In genomic region chr8:70373397-70374317, GRCm38 (mm10) we compare ENCODE assay signal across 8 mouse cellular contexts. TPM values are rescaled to one million over a fixed set of nuclear protein-coding genes. Genes with fewer than 3 reads are reported as not detected.
DNase-seq lines count a peak whose midpoint lies in the region; ATAC-seq and TF ChIP-seq lines count a peak whose summit lies in the region.

Comp (plus strand) TSS chr8:70373558.

- TF ChIP-seq CTCF in MEL (IDR thresholded peaks at IDR 0.05 in 2 of 3, conservative IDR thresholded peaks at IDR 0.05 in 1 of 3; ENCODE audit: control insufficient read depth in 1 of 3, insufficient read depth in 1 of 3, low read depth in 2 of 3, low read length in 3 of 3, poor library complexity in 1 of 3, severe bottlenecking in 1 of 3), result no peak

- peak within 1 kb of the TSS; percentile 39 for H3K4me3 ChIP-seq in heart, embryonic 12.5 days
- peak within 1 kb of the TSS; percentile 73 to 83 for H3K4me3 ChIP-seq in MEL (ENCODE audit: control insufficient read depth in 1 of 2, insufficient read depth in 1 of 2, low read depth in 2 of 2, low read length in 2 of 2)
- peak within 1 kb of the TSS; percentile 25 for H3K4me3 ChIP-seq in forebrain, embryonic 14.5 days (ENCODE audit: low read depth, low read length)
- H3K4me3 ChIP-seq in midbrain, embryonic 10.5 days, result peak within 1 kb of the TSS; percentile 51

- 4% methylated on average over 47 of the region's 47 CpGs for WGBS in heart, embryonic 12.5 days
- WGBS in forebrain, embryonic 14.5 days, result 2% methylated on average over 47 of the region's 47 CpGs
- 3% methylated on average over 47 of the region's 47 CpGs for WGBS in midbrain, embryonic 10.5 days

- peak within 1 kb of the TSS; percentile 65; the same call in 1 of the 2 replicates for H3K27ac ChIP-seq in heart, embryonic 12.5 days (ENCODE audit: poor library complexity, severe bottlenecking)
- H3K27ac ChIP-seq in MEL (ENCODE audit: control insufficient read depth, low read depth, low read length), result no peak within 1 kb of the TSS
- no peak within 1 kb of the TSS for H3K27ac ChIP-seq in forebrain, embryonic 14.5 days (ENCODE audit: low read depth, low read length)
- H3K27ac ChIP-seq in midbrain, embryonic 10.5 days (replicated peaks), result no peak within 1 kb of the TSS

- H3K36me3 ChIP-seq in heart, embryonic 12.5 days, result no peaks in the 10 kb centered on the region
- H3K36me3 ChIP-seq in MEL (ENCODE audit: control insufficient read depth in 1 of 2, insufficient read depth in 2 of 2, low read length in 2 of 2), result no peaks in the 10 kb centered on the region
- H3K36me3 ChIP-seq in forebrain, embryonic 14.5 days (ENCODE audit: control insufficient read depth, insufficient read depth, low read length), result no peaks in the 10 kb centered on the region
- H3K36me3 ChIP-seq in midbrain, embryonic 10.5 days, result no peaks in the 10 kb centered on the region

- H3K79me2 ChIP-seq in MEL (ENCODE audit: control insufficient read depth, insufficient read depth, low read length, poor library complexity), result no peaks in the 10 kb centered on the region

- H3K9ac ChIP-seq in heart, embryonic 12.5 days, result peak within 1 kb of the TSS; percentile 6; the same call in 1 of the 2 replicates
- peak within 1 kb of the TSS; percentile 56 for H3K9ac ChIP-seq in MEL (ENCODE audit: control insufficient read depth, low read depth, low read length, poor library complexity, severe bottlenecking)
- H3K9ac ChIP-seq in forebrain, embryonic 14.5 days (ENCODE audit: low read length), result no peak within 1 kb of the TSS

- H3K27me3 ChIP-seq in heart, embryonic 12.5 days (replicated peaks), result peaks cover 73% of the 10 kb centered on the region
- no peaks in the 10 kb centered on the region for H3K27me3 ChIP-seq in MEL (ENCODE audit: control insufficient read depth in 1 of 2, insufficient read depth in 2 of 2, low read length in 2 of 2)
- peaks cover 70% of the 10 kb centered on the region for H3K27me3 ChIP-seq in forebrain, embryonic 14.5 days (replicated peaks; ENCODE audit: control insufficient read depth, insufficient read depth, low read length)
- H3K27me3 ChIP-seq in midbrain, embryonic 10.5 days (ENCODE audit: low read depth, poor library complexity, severe bottlenecking), result peaks cover 87% of the 10 kb centered on the region

- TF ChIP-seq RAD21 in MEL (IDR thresholded peaks at IDR 0.05; ENCODE audit: low read depth, low read length), result no peak

- no peaks in the 10 kb centered on the region for H3K9me3 ChIP-seq in heart, embryonic 12.5 days (replicated peaks)
- no peaks in the 10 kb centered on the region for H3K9me3 ChIP-seq in MEL (replicated peaks; ENCODE audit: insufficient read depth, low read length)
- no peaks in the 10 kb centered on the region for H3K9me3 ChIP-seq in forebrain, embryonic 14.5 days (replicated peaks; ENCODE audit: control insufficient read depth, low read length)
- H3K9me3 ChIP-seq in midbrain, embryonic 10.5 days (replicated peaks), result no peaks in the 10 kb centered on the region

- H3K4me2 ChIP-seq in heart, embryonic 12.5 days, result peak within 1 kb of the TSS; percentile 64
- peak within 1 kb of the TSS; percentile 42 for H3K4me2 ChIP-seq in forebrain, embryonic 14.5 days (ENCODE audit: low read length)

- no peak for TF ChIP-seq POLR2A in MEL (IDR thresholded peaks at IDR 0.05; ENCODE audit: control insufficient read depth in 1 of 2, insufficient read depth in 1 of 2, low read depth in 1 of 2, low read length in 2 of 2, poor library complexity in 1 of 2)

- no peak for ATAC-seq in heart, embryonic 12.5 days (ENCODE audit: insufficient number of reproducible peaks, low FRiP score)
- no peak for ATAC-seq in forebrain, embryonic 14.5 days
- no peak for ATAC-seq in CD4-positive, CD25-positive, alpha-beta regulatory T cell, adult 4 months

- no peak for DNase-seq in heart, adult 8-10 months (ENCODE audit: low spot score)
- DNase-seq in MEL (ENCODE audit: low read depth, low spot score), result no peak
- no peak for DNase-seq in forebrain, embryonic 14.5 days (ENCODE audit: low spot score)
- DNase-seq in midbrain, embryonic 10.5 days (ENCODE audit: low spot score), result peak; percentile 33
- DNase-seq in adrenal gland, adult 8-10 months, result no peak
- DNase-seq in spleen, postnatal 36 days (ENCODE audit: low spot score in 2 of 2), result no peak

- no peak for TF ChIP-seq EP300 in MEL (IDR thresholded peaks at IDR 0.05; ENCODE audit: low read depth in 1 of 2, low read length in 2 of 2)

- H3K4me1 ChIP-seq in heart, embryonic 12.5 days (replicated peaks), result peaks cover 58% of the 10 kb centered on the region
- H3K4me1 ChIP-seq in MEL (ENCODE audit: control insufficient read depth in 1 of 2, insufficient read depth in 2 of 2, low read length in 2 of 2), result peaks cover 0 to 8% of the 10 kb centered on the region in 2 experiments; a peak in 2 of 4 replicates
- H3K4me1 ChIP-seq in forebrain, embryonic 14.5 days (ENCODE audit: control insufficient read depth, insufficient read depth, low read length), result peaks cover 5% of the 10 kb centered on the region; the same call in 1 of the 2 replicates
- peaks cover 36% of the 10 kb centered on the region for H3K4me1 ChIP-seq in midbrain, embryonic 10.5 days

TF ChIP-seq in MEL, 35 proteins besides CTCF, POLR2A, EP300 and RAD21:
- TF ChIP-seq MYC (IDR thresholded peaks at IDR 0.05; ENCODE audit: low read depth, low read length) (no peak), MAZ (IDR thresholded peaks at IDR 0.05; ENCODE audit: low read depth, low read length) (no peak), SIN3A (IDR thresholded peaks at IDR 0.05; ENCODE audit: low read length) (no peak), KAT2A (conservative IDR thresholded peaks at IDR 0.05; ENCODE audit: low read depth, low read length) (no peak), RCOR1 (IDR thresholded peaks at IDR 0.05; ENCODE audit: low read depth, low read length) (no peak), MAFK (IDR thresholded peaks at IDR 0.05; ENCODE audit: borderline replicate concordance, low read depth, low read length) (no peak)

RNA-seq across cellular contexts. Expression of gene Comp, which starts in this region (rescaled TPM):
- 2.7 and 3.6 TPM in 2 replicates for polyA plus RNA-seq in heart, embryonic 12.5 days (2016; fragmentation: Nextera tagmentation; extraction: Ambion mirVana)
- 1 to 10 TPM; 4.7 to 7.7 (median 6.2) TPM for total RNA-seq in heart, adult 8-10 months (2022)
- total RNA-seq in MEL (2012; rRNA removed), result not detected in 2 replicates
- polyA plus RNA-seq in MEL (2012; ENCODE audit: insufficient read depth in 1 of 2, insufficient read length in 2 of 2, low read depth in 1 of 2, low replicate concordance in 2 of 2, missing spikeins in 1 of 2), result under 1 TPM in 1 of 2 experiments, not detected in 1; 0.54 TPM
- polyA plus RNA-seq in forebrain, embryonic 14.5 days (2014; fragmentation: Nextera tagmentation; extraction: Ambion mirVana), result 0.48 TPM in 1 of 2 replicates, not detected in the other
- 0.37 and 0.39 TPM in 2 replicates for polyA plus RNA-seq in midbrain, embryonic 10.5 days (2016; fragmentation: Nextera tagmentation; extraction: Ambion mirVana)
- under 1 TPM in 3 of 4 experiments, not detected in 1; 0.17 to 0.61 (median 0.27) TPM for total RNA-seq in adrenal gland, adult 8-10 months (2022)
- under 1 TPM in 1 of 2 experiments, not detected in 1; 0.28 TPM for polyA plus RNA-seq in CD4-positive, CD25-positive, alpha-beta regulatory T cell, adult 4 months (2017; shearing (Covaris generic))

Comparison
In these comparisons a context has a peak if more than half of its experiments do, and no peak if none do; other contexts are left out.
1. Peak in DNase-seq and H3K4me3 ChIP-seq in midbrain, embryonic 10.5 days; RNA of the gene not detected or under 1 TPM.
2. H3K4me3 ChIP-seq: peak in every context shown above with its lines; median percentile 78 in MEL; 51 in midbrain, embryonic 10.5 days; 39 in heart, embryonic 12.5 days; 25 in forebrain, embryonic 14.5 days.